Mouse (Mus musculus) heart, postnatal 36 days (tissue): ENCODE measurements at regions not wholly inside any gene's neighbourhood (a gene's known extent, or its start where the extent isn't known, plus 50 kb on each side); places are given as distances from the start of the nearest gene placed in this dataset.
A peak's percentile ranks its signal among the peaks of the same experiment; 100 is the strongest.

Source experiments
- DNase-seq, 2 experiments: peaks; one replicate each; pipeline ENCODE4 v3.0.0; 2021 to 2022
- intact Hi-C: fragments of 180-260 bp; cut with DNase I; formaldehyde crosslinking; loops from one replicate; pipeline ENCODE4 v1.15.1; 2025

GRCm38 (mm10) chr4:70844742-70845141 is 309.9 kb upstream of the Megf9 start:
- DNase-seq, result no peak

GRCm38 (mm10) chr4:70810956-70811316 is 276.1 kb upstream of the Megf9 start:
- intact Hi-C loops, result no loop called here

More at GRCm38 (mm10) chr4:70844742-70845141, 309.9 kb upstream of the Megf9 start:
- intact Hi-C loops, result no loop called here

GRCm38 (mm10) chr4:70810311-70810955 is 275.6 kb upstream of the Megf9 start:
- no peak for DNase-seq
- intact Hi-C loops, result no loop called here

More at GRCm38 (mm10) chr4:70810956-70811316, 276.1 kb upstream of the Megf9 start:
- DNase-seq, result no peak

- DNase-seq, result no peak
- intact Hi-C loops, result no loop called here
Observed at GRCm38 (mm10) chr4:70804925-70805342, 270.1 kb upstream of the Megf9 start.

GRCm38 (mm10) chr4:70798483-70798882 is 263.7 kb upstream of the Megf9 start:
- intact Hi-C loops, result no loop called here
- DNase-seq, result no peak

- DNase-seq, result no peak
- intact Hi-C loops, result no loop called here
Observed at GRCm38 (mm10) chr4:70797935-70798334, 263.1 kb upstream of the Megf9 start.

- intact Hi-C loops, result no loop called here
- DNase-seq, result no peak
Observed at GRCm38 (mm10) chr4:70783487-70783886, 248.7 kb upstream of the Megf9 start.

GRCm38 (mm10) chr4:70781591-70781990 is 246.8 kb upstream of the Megf9 start:
- intact Hi-C loops, result no loop called here
- no peak for DNase-seq

- DNase-seq, result no peak
- intact Hi-C loops, result no loop called here
Observed at GRCm38 (mm10) chr4:70776273-70776672, 241.5 kb upstream of the Megf9 start.

GRCm38 (mm10) chr4:70743425-70743824 is 208.6 kb upstream of the Megf9 start:
- no peak for DNase-seq
- intact Hi-C loops, result no loop called here

GRCm38 (mm10) chr4:70742002-70742401 is 207.2 kb upstream of the Megf9 start:
- no peak for DNase-seq
- intact Hi-C loops, result no loop called here

- intact Hi-C loops, result no loop called here
- DNase-seq, result no peak
Observed at GRCm38 (mm10) chr4:70741121-70741520, 206.3 kb upstream of the Megf9 start.

- no peak for DNase-seq
- intact Hi-C loops, result no loop called here
Observed at GRCm38 (mm10) chr4:70709126-70709689, 174.4 kb upstream of the Megf9 start.

- intact Hi-C loops, result no loop called here
- no peak for DNase-seq
Observed at GRCm38 (mm10) chr4:70705128-70705752, 170.4 kb upstream of the Megf9 start.

- no peak for DNase-seq
- intact Hi-C loops, result no loop called here
Observed at GRCm38 (mm10) chr4:70700894-70701293, 166.1 kb upstream of the Megf9 start.

GRCm38 (mm10) chr4:70664181-70664580 is 129.4 kb upstream of the Megf9 start:
- DNase-seq, result no peak

GRCm38 (mm10) chr4:70621431-70621837 is 86.6 kb upstream of the Megf9 start:
- intact Hi-C loops, result loop anchor here (5.0 to 10.0 kb wide), 2 partner anchors 357 to 1424 kb away; no protein-coding TSS in a partner anchor
- no peak for DNase-seq

More at GRCm38 (mm10) chr4:70664181-70664580, 129.4 kb upstream of the Megf9 start:
- intact Hi-C loops, result no loop called here

GRCm38 (mm10) chr4:70619636-70620287 is 85.0 kb upstream of the Megf9 start:
- intact Hi-C loops, result loop anchor here (5.0 to 10.0 kb wide), 2 partner anchors 355 to 1422 kb away; no protein-coding TSS in a partner anchor

GRCm38 (mm10) chr4:70615794-70616193 is 81.0 kb upstream of the Megf9 start:
- intact Hi-C loops, result no loop called here

More at GRCm38 (mm10) chr4:70619636-70620287, 85.0 kb upstream of the Megf9 start:
- DNase-seq, result no peak

GRCm38 (mm10) chr4:70614411-70614810 is 79.6 kb upstream of the Megf9 start:
- DNase-seq, result no peak
- intact Hi-C loops, result no loop called here

More at GRCm38 (mm10) chr4:70615794-70616193, 81.0 kb upstream of the Megf9 start:
- DNase-seq, result no peak

- intact Hi-C loops, result no loop called here
- peak in 1 of 2 experiments; percentile 5 for DNase-seq
Observed at GRCm38 (mm10) chr4:70603209-70603852, 68.5 kb upstream of the Megf9 start.
